Mouse (Mus musculus): ENCODE measurements at regions not wholly inside any gene's neighbourhood (a gene's known extent, or its start where the extent isn't known, plus 50 kb on each side); places are given as distances from the start of the nearest gene placed in this dataset.
A peak's percentile ranks its signal among the peaks of the same experiment; 100 is the strongest.

DNA sequence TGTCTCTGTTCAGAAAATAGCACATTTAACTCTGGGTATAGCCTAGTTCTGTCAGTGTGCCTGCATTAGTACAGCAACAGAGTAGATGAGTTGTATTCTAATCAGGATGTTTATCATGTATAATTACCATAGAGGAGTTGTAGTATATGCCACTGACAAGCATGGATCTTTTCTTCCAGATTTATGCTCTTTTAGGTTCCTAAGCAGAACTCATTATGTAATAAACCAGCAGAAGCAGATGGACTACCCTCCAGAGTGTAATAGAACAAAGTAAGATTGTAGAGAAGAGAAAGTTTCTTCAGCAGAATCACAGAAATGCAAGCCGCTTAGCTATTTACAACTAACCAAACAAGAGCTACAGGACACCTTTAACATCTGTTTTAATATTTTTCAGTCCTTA, 517.2 kb upstream of the Epha5 start:
- Histone ChIP-seq H3K4me2 (no peak overlapping the region), H3K4me3 (no peak overlapping the region), H3K36me3 (no peaks in the 10 kb centered on the region), H3K27ac (no peak overlapping the region), H3K4me1 (no peaks in the 10 kb centered on the region), H3K9ac (no peak overlapping the region), H3K27me3 (replicated peaks) (no peaks in the 10 kb centered on the region), H3K9me3 (replicated peaks) (no peaks in the 10 kb centered on the region)
- 68% methylated on average over 1 of the region's 1 CpGs for WGBS (ENCODE audit: insufficient replicate concordance)
- no peak for ATAC-seq

DNA sequence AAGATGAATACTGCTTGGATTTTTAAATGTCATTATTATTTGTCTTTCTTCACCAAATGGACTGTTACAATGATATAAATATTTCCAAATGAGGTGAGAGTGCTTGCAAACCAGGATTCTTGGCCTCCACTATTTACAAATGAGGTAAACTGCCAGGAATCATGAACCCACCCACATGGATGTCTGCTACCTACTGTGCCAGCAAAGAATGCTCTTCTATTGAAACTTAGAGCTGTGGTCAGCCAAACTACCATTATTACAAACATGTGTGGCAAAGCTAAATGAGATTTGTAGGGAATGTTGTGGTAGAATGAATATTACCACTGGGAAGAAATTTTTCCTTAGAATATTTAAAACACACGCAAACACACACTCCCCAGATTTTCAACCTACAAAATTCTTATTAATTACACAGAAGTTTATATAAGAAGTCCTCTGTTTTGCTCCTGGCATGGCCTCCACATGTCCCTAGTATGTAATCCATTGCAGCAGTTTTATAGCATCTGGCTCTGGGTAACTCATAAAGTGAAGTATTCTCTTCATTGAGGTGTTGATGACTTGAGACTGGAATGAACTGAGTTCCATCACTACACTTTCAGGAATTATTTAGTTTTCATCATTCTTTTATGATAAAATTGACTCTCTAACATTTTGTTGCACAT, 500.6 kb upstream of the Epha5 start:
- Histone ChIP-seq H3K27me3 (replicated peaks) (no peaks in the 10 kb centered on the region), H3K4me3 (no peak overlapping the region), H3K9me3 (replicated peaks) (no peaks in the 10 kb centered on the region), H3K27ac (no peak overlapping the region), H3K36me3 (no peaks in the 10 kb centered on the region), H3K4me1 (no peaks in the 10 kb centered on the region), H3K4me2 (no peak overlapping the region), H3K9ac (no peak overlapping the region)
- ATAC-seq: no peak
- 59% methylated on average over 1 of the region's 1 CpGs for WGBS (ENCODE audit: insufficient replicate concordance)

DNA sequence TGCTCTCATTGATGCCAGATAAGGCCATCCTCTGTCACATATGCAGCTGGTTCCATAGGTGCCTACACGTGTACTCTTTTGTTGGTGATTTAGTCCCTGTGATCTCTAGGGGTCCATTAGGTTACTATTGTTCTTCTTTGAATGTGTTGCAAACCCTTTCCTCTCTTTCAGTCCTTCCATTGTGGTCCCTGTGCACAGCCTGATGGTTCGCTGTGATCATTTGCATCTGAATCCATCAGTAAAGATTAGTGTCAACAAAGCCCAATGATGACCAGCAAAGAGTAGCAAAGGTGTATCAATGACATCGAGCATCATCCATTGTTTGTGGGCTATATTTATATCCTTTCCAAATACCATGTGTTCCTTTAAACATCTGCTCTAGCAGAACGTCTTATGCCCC, 484.5 kb upstream of the Epha5 start:
- ATAC-seq: no peak

DNA sequence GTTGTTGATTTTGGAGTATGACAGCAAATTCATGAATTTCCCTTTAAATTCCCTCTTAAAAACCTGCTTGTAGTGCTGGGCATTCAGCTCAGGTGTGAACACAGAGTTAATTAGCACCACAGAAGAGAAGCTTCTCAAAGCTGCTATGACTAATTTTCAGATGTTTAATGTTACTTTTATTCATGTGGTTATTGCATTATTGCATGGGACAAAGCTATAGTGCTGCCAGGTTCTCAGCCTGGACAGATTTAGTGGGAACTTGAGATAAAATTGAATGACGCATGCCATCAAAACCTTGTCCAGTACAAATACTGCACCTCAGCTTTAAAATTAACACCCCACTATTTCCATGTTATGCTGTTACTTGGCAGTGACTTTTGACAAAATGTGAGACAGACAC, 480.4 kb upstream of the Epha5 start:
- no peaks in the 10 kb centered on the region for H3K4me1 ChIP-seq
- no peak overlapping the region for H3K9ac ChIP-seq
- H3K9me3 ChIP-seq (replicated peaks): no peaks in the 10 kb centered on the region
- H3K27me3 ChIP-seq (replicated peaks): no peaks in the 10 kb centered on the region
- no peak overlapping the region for H3K4me3 ChIP-seq
- no peak overlapping the region for H3K4me2 ChIP-seq
- ATAC-seq: no peak
- 80% methylated on average over 1 of the region's 1 CpGs for WGBS (ENCODE audit: insufficient replicate concordance)
- H3K36me3 ChIP-seq: no peaks in the 10 kb centered on the region
- no peak overlapping the region for H3K27ac ChIP-seq

More for the DNA sequence above, 484.5 kb upstream of the Epha5 start:
- Histone ChIP-seq H3K27me3 (replicated peaks) (no peaks in the 10 kb centered on the region), H3K4me2 (no peak overlapping the region), H3K9ac (no peak overlapping the region), H3K4me3 (no peak overlapping the region), H3K4me1 (no peaks in the 10 kb centered on the region), H3K36me3 (no peaks in the 10 kb centered on the region), H3K9me3 (replicated peaks) (no peaks in the 10 kb centered on the region), H3K27ac (no peak overlapping the region)
- WGBS (ENCODE audit: insufficient replicate concordance): 49% methylated on average over 4 of the region's 4 CpGs

DNA sequence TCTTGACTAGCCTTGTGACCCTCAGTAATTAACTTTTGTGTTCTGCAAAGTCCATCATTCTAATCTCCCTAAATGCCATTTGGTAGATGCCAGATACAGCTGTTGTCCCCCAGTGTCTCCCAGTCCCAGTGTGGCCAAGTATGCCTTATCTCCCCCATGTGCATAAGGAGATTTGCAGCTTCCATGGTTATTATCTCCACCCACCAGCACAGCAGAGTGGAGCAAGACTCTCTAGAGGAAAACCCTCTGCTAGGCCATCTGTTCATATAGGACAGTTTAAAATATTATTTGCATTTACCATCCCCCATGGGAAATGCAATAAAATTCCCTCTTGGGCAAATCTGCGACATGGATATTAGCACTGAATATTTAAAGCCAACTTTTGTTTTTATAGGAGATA, 436.4 kb upstream of the Epha5 start:
- H3K9me3 ChIP-seq (replicated peaks): no peaks in the 10 kb centered on the region
- no peaks in the 10 kb centered on the region for H3K4me1 ChIP-seq
- H3K4me3 ChIP-seq: no peak overlapping the region
- H3K4me2 ChIP-seq: no peak overlapping the region
- H3K27ac ChIP-seq: no peak overlapping the region
- WGBS (ENCODE audit: insufficient replicate concordance): 51% methylated on average over 1 of the region's 1 CpGs
- no peaks in the 10 kb centered on the region for H3K36me3 ChIP-seq
- peak; percentile 68; the same call in 1 of the 2 replicates for ATAC-seq
- H3K27me3 ChIP-seq (replicated peaks): no peaks in the 10 kb centered on the region
- H3K9ac ChIP-seq: no peak overlapping the region

DNA sequence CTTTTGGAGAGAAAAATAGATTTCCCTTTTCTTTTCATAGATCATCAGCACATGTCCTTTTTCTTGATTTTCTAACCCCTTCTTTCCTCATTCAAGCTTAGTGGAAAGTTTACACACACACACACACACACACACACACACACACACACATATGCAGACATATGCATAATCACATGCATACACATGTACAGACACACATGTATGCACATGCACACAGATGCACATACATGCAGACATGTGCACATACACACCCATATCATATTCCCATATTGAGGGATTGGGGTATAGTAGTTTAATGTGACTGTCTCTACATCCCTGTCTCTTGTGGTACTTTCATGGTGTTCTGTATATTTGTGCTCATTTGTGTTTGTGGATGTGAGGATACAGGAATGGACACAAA, 432.0 kb upstream of the Epha5 start:
- no peaks in the 10 kb centered on the region for H3K4me1 ChIP-seq
- H3K27ac ChIP-seq: no peak overlapping the region
- no peak overlapping the region for H3K9ac ChIP-seq
- no peaks in the 10 kb centered on the region for H3K36me3 ChIP-seq
- no peaks in the 10 kb centered on the region for H3K27me3 ChIP-seq (replicated peaks)
- no peak overlapping the region for H3K4me2 ChIP-seq
- H3K9me3 ChIP-seq (replicated peaks): no peaks in the 10 kb centered on the region
- no peak for ATAC-seq
- no peak overlapping the region for H3K4me3 ChIP-seq

DNA sequence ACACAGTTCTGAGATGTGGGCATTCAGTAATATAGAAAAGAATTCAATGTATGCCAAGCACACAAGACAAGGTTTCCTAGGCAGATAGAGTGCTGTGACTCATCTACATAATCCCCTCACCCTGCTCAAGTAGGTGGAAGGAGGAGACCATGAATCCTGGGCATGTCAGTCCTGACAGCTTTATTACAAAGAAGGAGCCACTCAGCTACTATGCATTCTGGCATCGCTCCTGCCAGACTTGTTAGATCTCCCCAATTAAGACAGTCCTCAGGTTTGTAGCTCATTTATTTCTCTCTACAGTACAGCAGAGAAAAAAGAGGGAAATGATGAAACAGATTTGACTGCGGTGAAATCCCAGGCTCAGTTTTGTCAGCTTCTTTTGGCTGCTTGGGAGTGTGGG, 431.6 kb upstream of the Epha5 start:
- 60% methylated on average over 2 of the region's 2 CpGs for WGBS (ENCODE audit: insufficient replicate concordance)
- Histone ChIP-seq H3K9ac (no peak overlapping the region), H3K4me1 (no peaks in the 10 kb centered on the region), H3K27me3 (replicated peaks) (no peaks in the 10 kb centered on the region), H3K36me3 (no peaks in the 10 kb centered on the region), H3K27ac (no peak overlapping the region), H3K9me3 (replicated peaks) (no peaks in the 10 kb centered on the region), H3K4me3 (no peak overlapping the region), H3K4me2 (no peak overlapping the region)
- ATAC-seq: no peak

DNA sequence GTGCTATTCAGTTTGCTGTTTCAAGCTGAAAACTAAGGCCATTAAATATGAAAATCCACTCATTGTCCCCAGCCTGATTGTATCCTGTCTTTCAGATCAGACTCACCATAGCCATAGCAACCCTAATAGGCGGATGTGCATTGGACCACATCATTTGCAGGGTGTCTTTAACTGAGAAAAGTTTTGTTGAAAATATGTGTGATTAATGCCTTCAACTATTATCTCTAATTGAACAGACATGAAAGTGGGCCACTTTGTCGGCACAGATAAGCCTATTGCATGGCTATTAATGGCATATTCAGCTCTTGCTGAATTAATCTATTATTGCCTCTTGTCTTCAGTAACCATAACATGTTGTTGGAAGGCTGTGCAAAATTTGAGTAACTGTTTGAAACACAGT, 394.3 kb upstream of the Epha5 start:
- no peaks in the 10 kb centered on the region for H3K9me3 ChIP-seq (replicated peaks)
- no peak overlapping the region for H3K4me2 ChIP-seq
- WGBS (ENCODE audit: insufficient replicate concordance): 57% methylated on average over 2 of the region's 2 CpGs
- H3K27ac ChIP-seq: no peak overlapping the region
- no peak overlapping the region for H3K9ac ChIP-seq
- H3K4me3 ChIP-seq: no peak overlapping the region
- no peaks in the 10 kb centered on the region for H3K27me3 ChIP-seq (replicated peaks)
- ATAC-seq: no peak
- H3K36me3 ChIP-seq: no peaks in the 10 kb centered on the region
- no peaks in the 10 kb centered on the region for H3K4me1 ChIP-seq

DNA sequence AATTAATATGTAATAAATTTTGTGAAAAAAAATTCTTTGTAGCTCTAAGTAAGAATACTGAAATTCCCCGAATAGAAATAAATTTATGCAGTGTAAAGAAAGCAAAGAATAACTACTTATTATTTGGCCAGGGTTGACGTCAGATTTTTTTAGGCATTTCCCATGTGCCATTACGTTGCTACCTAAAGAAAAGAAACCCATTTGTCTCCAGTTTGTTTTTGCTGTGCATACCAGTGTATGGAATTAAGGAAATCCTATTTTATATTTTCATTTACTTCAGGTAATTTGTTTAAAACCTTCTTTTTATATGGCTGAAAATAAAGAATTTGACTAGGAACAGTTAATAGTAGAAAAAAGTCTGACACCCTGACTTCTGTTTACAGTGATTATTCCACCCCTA, 393.7 kb upstream of the Epha5 start:
- H3K9me3 ChIP-seq (replicated peaks): no peaks in the 10 kb centered on the region

DNA sequence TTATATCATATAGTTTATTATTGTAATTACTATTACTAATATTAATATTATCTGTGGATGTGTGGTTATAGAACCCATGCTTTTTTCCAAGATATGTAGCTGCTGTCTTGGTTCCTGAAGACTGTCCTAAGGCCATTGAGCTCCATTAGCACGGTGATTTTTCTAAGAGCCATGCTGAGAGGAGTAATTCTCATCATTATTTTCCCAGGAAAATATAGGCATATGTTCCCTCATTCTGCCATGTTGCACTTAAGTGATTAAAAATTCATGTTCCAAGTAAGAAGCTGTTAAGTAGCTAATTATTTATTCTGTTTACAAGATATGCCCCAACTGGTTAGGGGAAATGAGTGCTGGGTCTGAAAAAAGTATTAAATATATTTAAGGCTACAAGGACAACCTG, 345.4 kb upstream of the Epha5 start:
- H3K27ac ChIP-seq: no peak overlapping the region
- no peak for ATAC-seq
- no peaks in the 10 kb centered on the region for H3K4me1 ChIP-seq
- no peak overlapping the region for H3K4me3 ChIP-seq
- whole genome bisulfite sequencing (ENCODE audit: insufficient replicate concordance): 40% methylated on average over 1 of the region's 1 CpGs
- no peaks in the 10 kb centered on the region for H3K36me3 ChIP-seq
- H3K4me2 ChIP-seq: no peak overlapping the region
- no peaks in the 10 kb centered on the region for H3K27me3 ChIP-seq (replicated peaks)
- H3K9me3 ChIP-seq (replicated peaks): no peaks in the 10 kb centered on the region
- no peak overlapping the region for H3K9ac ChIP-seq

More for the DNA sequence above, 393.7 kb upstream of the Epha5 start:
- Histone ChIP-seq H3K4me2 (no peak overlapping the region), H3K4me1 (no peaks in the 10 kb centered on the region), H3K36me3 (no peaks in the 10 kb centered on the region), H3K27ac (no peak overlapping the region), H3K9ac (no peak overlapping the region), H3K27me3 (replicated peaks) (no peaks in the 10 kb centered on the region), H3K4me3 (no peak overlapping the region)
- ATAC-seq: no peak
- WGBS (ENCODE audit: insufficient replicate concordance): 62% methylated on average over 3 of the region's 3 CpGs

DNA sequence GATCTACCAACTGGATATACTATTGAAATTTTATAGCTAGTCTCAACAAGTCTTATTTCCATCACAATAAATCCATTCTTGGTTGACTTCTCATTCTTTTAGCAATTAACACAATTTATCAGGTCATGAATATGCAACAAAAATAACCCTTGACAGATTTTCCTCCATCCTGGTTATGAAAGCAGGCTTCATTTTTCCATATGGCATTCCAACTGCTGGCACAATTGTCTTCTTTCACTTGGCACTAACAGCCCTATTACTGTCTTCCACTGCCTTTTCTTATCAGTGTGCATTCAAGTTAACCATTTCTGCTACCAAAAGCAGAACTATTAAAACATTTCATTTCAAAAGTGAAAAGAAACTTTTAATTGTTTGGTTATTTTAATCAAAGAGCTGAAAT, 334.9 kb upstream of the Epha5 start:
- H3K4me3 ChIP-seq: no peak overlapping the region
- H3K4me1 ChIP-seq: no peaks in the 10 kb centered on the region
- no peaks in the 10 kb centered on the region for H3K9me3 ChIP-seq (replicated peaks)
- no peaks in the 10 kb centered on the region for H3K27me3 ChIP-seq (replicated peaks)
- H3K4me2 ChIP-seq: no peak overlapping the region
- H3K36me3 ChIP-seq: no peaks in the 10 kb centered on the region
- H3K27ac ChIP-seq: no peak overlapping the region
- ATAC-seq: no peak
- H3K9ac ChIP-seq: no peak overlapping the region

DNA sequence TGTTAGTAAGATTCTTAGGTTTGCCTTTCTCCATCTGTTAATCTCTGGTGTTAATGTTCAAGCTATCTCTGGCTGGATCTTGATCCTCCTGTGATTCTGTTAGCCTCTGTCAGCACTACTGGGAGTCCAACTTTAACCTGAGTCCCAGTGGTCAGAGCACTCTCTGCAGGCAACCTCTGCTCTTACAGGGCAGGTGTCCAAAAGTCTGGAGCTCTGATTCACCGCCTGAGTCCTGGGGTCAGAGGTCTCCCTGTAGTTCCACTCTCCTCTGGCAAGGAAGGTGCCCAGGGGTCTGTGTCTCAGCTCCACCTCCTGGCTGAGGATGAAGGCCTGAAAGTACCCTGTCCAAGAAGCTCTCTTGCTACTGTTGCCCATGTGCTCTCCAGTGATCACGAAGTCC, 288.3 kb upstream of the Epha5 start:
- ATAC-seq: no peak
- H3K9ac ChIP-seq: no peak overlapping the region
- no peak overlapping the region for H3K4me2 ChIP-seq

More for the DNA sequence above, 288.3 kb upstream of the Epha5 start:
- H3K36me3 ChIP-seq: no peaks in the 10 kb centered on the region
- H3K4me3 ChIP-seq: no peak overlapping the region
- H3K4me1 ChIP-seq: no peaks in the 10 kb centered on the region
- H3K9me3 ChIP-seq (replicated peaks): no peaks in the 10 kb centered on the region; the same call in 1 of the 2 replicates
- no peaks in the 10 kb centered on the region for H3K27me3 ChIP-seq (replicated peaks)
- H3K27ac ChIP-seq: no peak overlapping the region
- WGBS (ENCODE audit: insufficient replicate concordance): 49% methylated on average over 2 of the region's 2 CpGs
